Mouse (Mus musculus): ENCODE data around the gene Map3k13. TPM values are rescaled to one million over a fixed set of nuclear protein-coding genes. Genes with fewer than 3 reads are reported as not detected.
"Not testable (repeated sequence)": the region's sequence is repeated elsewhere in the genome, so short reads cannot be mapped to it uniquely, and the experiment has no call there.

The Map3k13 gene
- total and polyA plus RNA-seq, 3 experiments: 0.23 to 0.82 TPM; not detected in 1

DNA sequence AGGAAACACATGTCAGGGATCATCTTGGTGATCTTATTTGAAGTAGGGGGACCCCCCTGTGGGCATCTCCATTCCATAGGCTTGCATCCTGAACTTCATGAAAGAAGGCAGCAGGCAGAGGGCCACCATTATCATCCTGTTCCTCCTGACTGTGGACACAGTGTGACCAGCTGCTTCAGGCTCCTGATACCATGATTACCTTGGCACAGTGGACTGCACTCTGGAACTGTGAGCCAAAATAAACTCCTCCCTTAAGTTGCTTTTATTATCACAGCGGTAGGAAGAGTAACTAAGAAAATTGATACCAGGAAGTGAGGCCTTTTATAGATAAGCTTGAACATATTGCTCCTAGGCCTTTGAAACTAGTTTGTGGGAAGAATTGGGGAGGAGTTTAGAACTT lies 12.7 kb downstream of the Map3k13 start:
- peaks cover 0 to 5% of the 10 kb centered on the region in 2 experiments; a peak in 2 of 4 replicates for H3K36me3 ChIP-seq (ENCODE audit: control insufficient read depth in 1 of 2, insufficient read depth in 2 of 2, low read length in 2 of 2)

DNA sequence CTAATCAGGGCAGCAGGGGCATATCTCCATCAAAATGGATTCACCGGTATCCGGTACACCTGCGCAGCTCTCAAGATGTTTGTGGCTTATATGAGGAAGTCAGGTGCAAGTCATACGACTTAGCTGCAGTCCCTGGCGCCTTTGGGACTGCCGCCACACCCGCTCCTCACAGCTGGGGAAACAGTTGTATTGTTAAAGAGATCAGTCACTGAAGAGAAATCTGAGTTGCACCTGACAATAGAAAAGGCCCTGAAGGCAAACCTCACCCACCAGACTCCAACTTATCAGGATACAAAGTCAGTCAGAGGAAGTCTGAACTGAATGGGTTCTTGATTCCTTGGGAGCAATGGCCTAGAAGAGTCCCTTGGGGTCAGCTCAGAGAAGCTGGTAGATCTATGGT lies 13.6 kb downstream of the Map3k13 start:
- not testable (repeated sequence) for H3K9ac ChIP-seq (ENCODE audit: control insufficient read depth, low read depth, low read length, poor library complexity, severe bottlenecking); H3K9me3 ChIP-seq (replicated peaks; ENCODE audit: insufficient read depth, low read length); H3K4me1 ChIP-seq (ENCODE audit: control insufficient read depth in 1 of 2, insufficient read depth in 2 of 2, low read length in 2 of 2); H3K79me2 ChIP-seq (ENCODE audit: control insufficient read depth, insufficient read depth, low read length, poor library complexity); DNase-seq (ENCODE audit: low read depth, low spot score); H3K27ac ChIP-seq (ENCODE audit: control insufficient read depth, low read depth, low read length); H3K36me3 ChIP-seq (ENCODE audit: control insufficient read depth in 1 of 2, insufficient read depth in 2 of 2, low read length in 2 of 2); H3K27me3 ChIP-seq (ENCODE audit: control insufficient read depth in 1 of 2, insufficient read depth in 2 of 2, low read length in 2 of 2); H3K4me3 ChIP-seq (ENCODE audit: control insufficient read depth in 1 of 2, insufficient read depth in 1 of 2, low read depth in 2 of 2, low read length in 2 of 2)

More for the DNA sequence above, 12.7 kb downstream of the Map3k13 start:
- TF ChIP-seq GATA1 (IDR thresholded peaks at IDR 0.05; ENCODE audit: low read depth, low read length) (peak; percentile 43; the same call in 1 of the 2 replicates), POLR2AphosphoS5 (IDR thresholded peaks at IDR 0.05; ENCODE audit: borderline replicate concordance, low read depth, low read length) (no peak)
- no peaks in the 10 kb centered on the region for H3K79me2 ChIP-seq (ENCODE audit: control insufficient read depth, insufficient read depth, low read length, poor library complexity)
- H3K9me3 ChIP-seq (replicated peaks; ENCODE audit: insufficient read depth, low read length): no peaks in the 10 kb centered on the region
- H3K27me3 ChIP-seq (ENCODE audit: control insufficient read depth in 1 of 2, insufficient read depth in 2 of 2, low read length in 2 of 2): no peaks in the 10 kb centered on the region
- H3K4me1 ChIP-seq (ENCODE audit: control insufficient read depth in 1 of 2, insufficient read depth in 2 of 2, low read length in 2 of 2): no peaks in the 10 kb centered on the region
- H3K4me3 ChIP-seq (ENCODE audit: control insufficient read depth in 1 of 2, insufficient read depth in 1 of 2, low read depth in 2 of 2, low read length in 2 of 2): no peak overlapping the region
- H3K27ac ChIP-seq (ENCODE audit: control insufficient read depth, low read depth, low read length): no peak overlapping the region
- DNase-seq (ENCODE audit: low read depth, low spot score): peak; percentile 26
- H3K9ac ChIP-seq (ENCODE audit: control insufficient read depth, low read depth, low read length, poor library complexity, severe bottlenecking): no peak overlapping the region

DNA sequence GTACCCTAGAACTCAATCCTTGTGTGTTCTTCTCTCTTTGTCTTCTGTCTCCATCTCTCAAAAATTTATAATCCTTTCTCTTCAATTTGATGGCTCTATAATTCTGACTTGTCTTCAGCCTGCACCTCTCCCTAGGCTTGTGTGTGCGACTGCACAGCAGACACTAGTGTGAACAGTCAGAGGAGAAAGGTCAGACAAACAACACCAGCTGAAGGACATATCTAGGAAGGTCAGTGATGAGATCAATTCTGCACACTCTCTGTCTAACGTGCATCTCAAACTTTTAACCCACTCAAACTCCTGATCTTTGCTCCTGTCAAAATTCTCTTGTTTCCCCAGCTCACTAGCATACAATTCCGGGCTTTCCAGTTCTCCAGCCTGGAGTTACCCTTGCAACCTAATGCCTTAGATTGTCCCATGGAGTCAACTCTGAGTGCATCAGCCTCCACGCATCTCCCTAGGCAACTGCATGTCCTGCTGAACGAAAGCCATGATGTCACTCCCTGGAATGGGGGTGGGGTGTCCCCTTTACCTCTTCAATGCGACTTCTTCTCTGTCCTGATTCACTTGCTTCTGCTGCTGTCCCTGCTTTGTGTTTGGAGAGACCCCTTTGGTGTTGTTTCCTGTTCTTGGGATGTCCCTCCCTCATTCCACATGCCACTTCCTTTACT lies 19.2 kb downstream of the Map3k13 start:
- Histone ChIP-seq H3K27ac (ENCODE audit: control insufficient read depth, low read depth, low read length) (no peak overlapping the region), H3K4me1 (ENCODE audit: control insufficient read depth in 1 of 2, insufficient read depth in 2 of 2, low read length in 2 of 2) (no peaks in the 10 kb centered on the region; a peak in 1 of 4 replicates), H3K79me2 (ENCODE audit: control insufficient read depth, insufficient read depth, low read length, poor library complexity) (no peaks in the 10 kb centered on the region), H3K9me3 (replicated peaks; ENCODE audit: insufficient read depth, low read length) (no peaks in the 10 kb centered on the region), H3K36me3 (ENCODE audit: control insufficient read depth in 1 of 2, insufficient read depth in 2 of 2, low read length in 2 of 2) (peaks cover 0 to 5% of the 10 kb centered on the region in 2 experiments; a peak in 2 of 4 replicates), H3K27me3 (ENCODE audit: control insufficient read depth in 1 of 2, insufficient read depth in 2 of 2, low read length in 2 of 2) (no peaks in the 10 kb centered on the region), H3K9ac (ENCODE audit: control insufficient read depth, low read depth, low read length, poor library complexity, severe bottlenecking) (no peak overlapping the region), H3K4me3 (ENCODE audit: control insufficient read depth in 1 of 2, insufficient read depth in 1 of 2, low read depth in 2 of 2, low read length in 2 of 2) (no peak overlapping the region)
- TF ChIP-seq BHLHE40 (IDR thresholded peaks at IDR 0.05; ENCODE audit: borderline replicate concordance, low read depth, low read length) (no peak), TAL1 (IDR thresholded peaks at IDR 0.05; ENCODE audit: low read length) (no peak)
- DNase-seq (ENCODE audit: low read depth, low spot score): no peak

DNA sequence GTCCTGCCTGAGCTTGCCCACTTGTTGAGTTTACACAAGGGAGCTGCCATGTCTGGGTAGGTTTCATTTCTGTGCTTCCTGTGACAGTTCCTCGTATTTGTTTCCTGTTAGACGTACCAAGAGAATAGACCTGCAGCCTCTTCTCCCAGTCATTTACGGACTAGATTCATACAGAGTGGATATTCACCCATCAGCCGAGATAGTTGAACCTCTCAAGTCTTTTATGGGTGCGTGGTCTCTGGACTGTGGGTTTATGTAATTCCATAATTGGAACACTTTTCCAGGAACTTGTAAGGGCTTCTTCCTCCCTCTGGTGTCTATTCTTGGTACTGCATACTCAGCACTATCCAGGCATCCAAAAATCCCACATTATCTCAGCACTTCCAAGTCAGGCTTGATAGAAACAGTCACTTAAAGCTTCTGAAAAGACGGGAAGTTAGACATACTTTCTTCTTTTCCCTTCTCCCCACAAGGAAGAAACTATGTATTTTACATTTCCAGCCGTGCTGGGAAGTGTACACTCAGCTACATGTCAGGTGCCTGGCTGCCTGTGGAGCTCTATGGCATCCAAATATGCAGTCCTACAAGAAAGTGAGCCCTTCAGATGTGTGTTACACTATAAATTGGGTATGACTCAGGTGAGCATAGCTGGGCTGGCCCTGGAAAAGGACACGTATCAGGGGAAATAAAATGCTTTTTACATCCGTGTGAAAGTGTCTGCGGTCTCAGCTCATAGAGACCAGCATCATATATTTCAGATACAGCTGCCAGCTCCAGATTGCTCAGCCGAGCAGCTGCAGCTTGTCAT lies 20.9 kb downstream of the Map3k13 start:
- Histone ChIP-seq H3K27me3 (ENCODE audit: control insufficient read depth in 1 of 2, insufficient read depth in 2 of 2, low read length in 2 of 2) (no peaks in the 10 kb centered on the region), H3K9ac (ENCODE audit: control insufficient read depth, low read depth, low read length, poor library complexity, severe bottlenecking) (no peak overlapping the region), H3K9me3 (replicated peaks; ENCODE audit: insufficient read depth, low read length) (no peaks in the 10 kb centered on the region), H3K79me2 (ENCODE audit: control insufficient read depth, insufficient read depth, low read length, poor library complexity) (no peaks in the 10 kb centered on the region), H3K4me3 (ENCODE audit: control insufficient read depth in 1 of 2, insufficient read depth in 1 of 2, low read depth in 2 of 2, low read length in 2 of 2) (no peak overlapping the region), H3K36me3 (ENCODE audit: control insufficient read depth in 1 of 2, insufficient read depth in 2 of 2, low read length in 2 of 2) (no peaks in the 10 kb centered on the region), H3K4me1 (ENCODE audit: control insufficient read depth in 1 of 2, insufficient read depth in 2 of 2, low read length in 2 of 2) (peaks cover 0 to 2% of the 10 kb centered on the region in 2 experiments; a peak in 1 of 4 replicates), H3K27ac (ENCODE audit: control insufficient read depth, low read depth, low read length) (no peak overlapping the region)
- peak; percentile 52 for DNase-seq (ENCODE audit: low read depth, low spot score)
- TF ChIP-seq E2F4 (IDR thresholded peaks at IDR 0.05; ENCODE audit: borderline replicate concordance, low read depth, low read length) (no peak), POLR2AphosphoS2 (IDR thresholded peaks at IDR 0.05; ENCODE audit: low read length) (no peak), ZKSCAN1 (IDR thresholded peaks at IDR 0.05; ENCODE audit: low read depth, low read length) (no peak), USF1 (IDR thresholded peaks at IDR 0.05; ENCODE audit: low read depth, low read length) (no peak), RAD21 (IDR thresholded peaks at IDR 0.05; ENCODE audit: low read depth, low read length) (peak; percentile 59), CHD2 (IDR thresholded peaks at IDR 0.05; ENCODE audit: low read length) (no peak), ETS1 (IDR thresholded peaks at IDR 0.05; ENCODE audit: low read depth, low read length) (no peak), GATA1 (IDR thresholded peaks at IDR 0.05; ENCODE audit: low read depth, low read length) (no peak), SIN3A (IDR thresholded peaks at IDR 0.05; ENCODE audit: low read length) (no peak), TCF12 (IDR thresholded peaks at IDR 0.05; ENCODE audit: low read depth, low read length) (no peak), MEF2A (IDR thresholded peaks at IDR 0.05; ENCODE audit: extremely low read depth, insufficient replicate concordance, low read depth, low read length, poor library complexity, severe bottlenecking) (no peak), NRF1 (IDR thresholded peaks at IDR 0.05; ENCODE audit: insufficient read depth, low read depth, low read length, poor library complexity, severe bottlenecking) (no peak), MYB (IDR thresholded peaks at IDR 0.05; ENCODE audit: low read depth, low read length) (no peak), ELF1 (IDR thresholded peaks at IDR 0.05; ENCODE audit: low read depth, low read length) (no peak), POLR2AphosphoS5 (IDR thresholded peaks at IDR 0.05; ENCODE audit: borderline replicate concordance, low read depth, low read length) (no peak)

Data from MEL (cell line).